Mouse (Mus musculus) ES-CJ7 (cell line): ENCODE measurements around the gene Slc22a5.

Source experiments
- DNase-seq: peaks from one replicate; pipeline ENCODE4 v3.0.0; 2011; ENCODE audit warnings: low read depth, low spot score

Gene Slc22a5

GRCm38 (mm10) chr11:53839663-53840642 lies 51.5 kb downstream of the Slc22a5 start:
- no peak for DNase-seq

DNA sequence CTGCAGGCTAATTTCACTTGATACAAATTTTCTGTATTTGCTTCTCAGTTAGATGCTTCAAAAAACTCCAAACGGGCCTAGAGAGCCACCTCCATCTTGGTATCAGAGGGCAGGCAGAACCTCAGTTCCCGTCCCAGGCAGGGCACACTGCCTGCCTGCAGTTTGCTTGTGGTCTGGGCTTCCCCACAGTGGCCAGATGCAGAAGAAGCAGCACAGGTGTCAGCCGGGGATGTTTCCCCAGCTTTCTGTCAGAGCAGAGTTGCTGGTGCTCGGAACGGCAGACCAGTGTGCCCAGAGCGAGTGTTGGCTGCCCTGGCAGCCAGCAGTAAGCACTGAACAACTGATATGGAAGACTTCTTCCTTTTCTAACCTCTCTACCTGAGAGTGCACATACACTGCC lies 52.3 kb downstream of the Slc22a5 start:
- no peak for DNase-seq

DNA sequence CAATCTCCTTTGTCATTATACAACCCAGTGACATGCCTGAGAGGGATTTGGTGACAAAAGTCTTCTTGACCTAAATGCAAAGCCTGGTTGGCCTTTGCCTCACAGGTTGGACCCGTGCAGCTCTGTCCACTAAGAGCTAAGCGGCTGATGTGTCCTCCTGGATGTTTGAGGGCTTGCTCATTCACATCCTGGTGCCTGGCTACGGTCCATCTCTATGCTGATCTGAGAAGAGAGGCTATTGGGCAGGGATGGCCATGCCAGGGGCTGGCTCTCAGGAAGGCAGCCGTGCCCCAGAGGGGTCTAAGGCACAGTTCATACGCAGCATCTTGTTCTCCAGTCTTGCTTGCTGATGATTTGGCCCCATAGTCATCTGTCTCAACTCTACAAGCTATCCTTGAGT lies 53.7 kb downstream of the Slc22a5 start:
- DNase-seq, result no peak

GRCm38 (mm10) chr11:53835379-53836010 lies 56.0 kb downstream of the Slc22a5 start:
- DNase-seq, result no peak

DNA sequence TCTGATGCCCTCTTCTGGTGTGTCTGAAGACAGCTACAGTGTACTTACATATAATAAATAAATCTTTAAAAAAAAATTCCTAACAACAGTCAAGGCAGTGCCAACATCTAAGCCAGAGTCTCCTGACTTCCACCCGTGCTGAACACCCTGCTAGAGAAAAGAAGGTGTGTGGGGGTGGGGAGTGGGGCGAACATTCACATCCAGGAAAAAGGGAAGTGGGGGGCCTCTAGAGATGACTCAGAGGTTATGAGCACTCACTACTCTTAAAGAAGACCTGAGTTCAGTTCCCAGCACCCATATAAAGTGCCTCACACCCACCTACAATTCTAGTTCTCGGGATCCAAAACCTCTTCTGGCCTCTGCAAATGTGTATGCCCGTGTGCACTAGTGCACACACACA lies 66.1 kb downstream of the Slc22a5 start:
- no peak for DNase-seq

GRCm38 (mm10) chr11:53821945-53822338 lies 69.5 kb downstream of the Slc22a5 start:
- no peak for DNase-seq

DNA sequence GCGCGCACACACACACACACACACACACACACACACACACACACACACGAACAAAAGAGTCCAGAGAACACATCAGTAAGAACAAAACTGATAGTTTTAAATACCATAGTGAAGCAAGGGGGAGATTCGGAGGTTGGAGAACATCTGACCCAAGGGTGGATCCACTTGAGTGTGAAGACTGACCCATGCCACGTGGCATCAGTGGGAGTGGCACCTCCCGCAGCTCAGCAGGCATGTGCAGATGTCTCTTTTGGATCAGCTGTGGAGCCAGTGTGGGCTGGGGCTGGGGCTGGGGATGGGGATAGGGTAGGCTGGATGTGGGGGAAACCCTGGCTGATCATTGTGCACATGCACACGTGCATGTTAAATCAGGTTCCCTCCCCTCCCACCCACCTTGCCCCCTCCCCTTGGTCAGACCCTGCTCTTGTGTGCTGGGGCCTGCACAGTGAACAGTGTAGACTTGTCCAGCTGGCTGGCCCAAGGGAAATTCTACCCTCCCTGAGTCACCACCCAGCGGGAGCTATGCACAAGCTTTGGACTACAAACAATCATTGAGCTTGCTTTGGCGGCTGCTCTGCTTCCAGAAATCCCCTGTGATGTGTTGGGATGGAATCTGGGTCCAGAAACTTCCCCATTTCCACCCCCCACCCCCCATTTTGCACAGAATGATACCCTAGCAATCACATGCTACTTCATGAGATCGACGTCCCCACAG lies 70.1 kb downstream of the Slc22a5 start:
- DNase-seq, result no peak

DNA sequence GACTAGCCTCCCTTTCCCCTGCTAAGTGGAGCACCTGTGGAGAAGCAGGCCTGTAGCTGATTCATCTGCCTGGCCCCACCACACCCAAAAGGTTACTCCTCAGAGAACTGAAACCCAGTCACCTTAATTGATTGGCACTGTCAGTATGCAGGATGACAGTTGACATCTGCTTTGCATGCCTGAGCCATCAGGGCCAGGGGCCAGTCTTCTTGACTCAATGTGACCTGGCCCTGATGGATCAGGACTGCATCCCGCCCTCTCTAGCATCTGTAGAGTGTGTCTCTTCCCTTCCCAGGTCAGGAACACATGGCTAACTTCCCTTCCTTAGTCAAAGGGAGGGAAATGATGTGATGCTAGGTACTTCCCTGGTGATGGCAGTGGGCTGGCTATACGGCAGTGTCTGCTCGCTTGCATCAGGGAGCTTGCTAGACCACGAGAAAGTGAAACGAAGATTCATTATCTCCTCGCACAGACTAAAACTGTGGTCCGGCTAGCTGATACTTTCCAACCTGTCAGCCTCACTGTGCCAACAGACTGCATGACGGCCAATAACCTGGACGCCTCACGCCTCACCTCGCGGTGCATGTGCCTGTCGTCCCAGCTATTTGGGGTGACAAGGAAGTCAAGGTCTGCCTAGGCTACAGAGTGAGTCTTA lies 70.8 kb downstream of the Slc22a5 start:
- no peak for DNase-seq

GRCm38 (mm10) chr11:53819511-53819910 lies 71.9 kb downstream of the Slc22a5 start:
- no peak for DNase-seq

DNA sequence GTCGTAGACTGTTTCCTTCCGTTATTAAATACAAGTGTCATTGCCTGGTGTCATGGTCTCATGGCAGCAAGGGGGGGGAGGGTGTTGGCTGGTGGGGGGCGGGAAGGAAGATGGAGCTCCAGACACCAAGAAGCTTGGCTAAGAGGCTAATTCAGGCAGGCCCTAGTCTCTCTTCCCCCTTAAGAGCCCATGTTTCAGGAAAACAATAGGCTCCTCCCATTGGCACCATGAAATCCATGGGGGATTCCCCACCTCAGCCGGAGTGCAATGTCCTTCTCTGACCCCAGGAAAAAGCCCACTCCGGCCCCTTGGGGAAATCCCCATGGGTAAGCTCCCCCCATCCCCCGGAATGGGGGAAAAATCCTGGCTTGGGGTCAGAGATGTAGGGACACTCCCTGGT lies 72.7 kb downstream of the Slc22a5 start:
- DNase-seq, result no peak

- DNase-seq, result no peak
Measured at GRCm38 (mm10) chr11:53816841-53817375, 74.6 kb downstream of the Slc22a5 start.

GRCm38 (mm10) chr11:53814810-53815209 lies 76.7 kb downstream of the Slc22a5 start:
- DNase-seq, result no peak
